Mouse (Mus musculus) layer of hippocampus, adult 9-11 months (tissue): Measurements from ENCODE around the gene Tex14.
A peak's percentile ranks its signal among the peaks of the same experiment; 100 is the strongest.
"Not testable (repeated sequence)": the region's sequence is repeated elsewhere in the genome, so short reads cannot be mapped to it uniquely, and the experiment has no call there.

Experiments
- DNase-seq: peaks from one replicate; pipeline ENCODE4 v3.0.0; 2022

The Tex14 gene

DNA sequence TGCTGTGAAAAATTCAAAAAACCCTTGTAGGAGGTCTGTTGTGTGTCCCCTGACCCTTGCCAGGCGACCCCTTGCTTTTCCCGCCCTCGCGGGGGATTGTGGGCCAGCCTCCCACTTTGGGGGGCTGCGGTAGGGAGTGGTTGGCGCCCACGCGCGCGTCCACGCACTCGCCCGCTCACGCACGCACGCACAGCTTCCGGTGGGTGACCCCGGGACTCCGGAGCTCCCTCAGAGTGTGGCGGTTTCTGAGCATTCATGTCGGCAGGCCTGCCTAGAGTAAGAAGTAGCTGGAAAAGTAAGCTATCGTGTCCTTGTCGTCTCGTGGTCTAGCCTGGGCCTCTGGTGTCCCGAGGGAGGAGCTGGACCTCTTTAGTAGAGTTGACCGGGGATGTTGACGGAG, at the start of gene Tex14, which contains the start of gene Rad51c:
Gene Tex14 (plus strand): TSS at position 190 of the 400 bp plus-strand sequence.
Gene Rad51c (minus strand): TSS at position 79 of the 400 bp plus-strand sequence.
- DNase-seq, result peak; percentile 27

DNA sequence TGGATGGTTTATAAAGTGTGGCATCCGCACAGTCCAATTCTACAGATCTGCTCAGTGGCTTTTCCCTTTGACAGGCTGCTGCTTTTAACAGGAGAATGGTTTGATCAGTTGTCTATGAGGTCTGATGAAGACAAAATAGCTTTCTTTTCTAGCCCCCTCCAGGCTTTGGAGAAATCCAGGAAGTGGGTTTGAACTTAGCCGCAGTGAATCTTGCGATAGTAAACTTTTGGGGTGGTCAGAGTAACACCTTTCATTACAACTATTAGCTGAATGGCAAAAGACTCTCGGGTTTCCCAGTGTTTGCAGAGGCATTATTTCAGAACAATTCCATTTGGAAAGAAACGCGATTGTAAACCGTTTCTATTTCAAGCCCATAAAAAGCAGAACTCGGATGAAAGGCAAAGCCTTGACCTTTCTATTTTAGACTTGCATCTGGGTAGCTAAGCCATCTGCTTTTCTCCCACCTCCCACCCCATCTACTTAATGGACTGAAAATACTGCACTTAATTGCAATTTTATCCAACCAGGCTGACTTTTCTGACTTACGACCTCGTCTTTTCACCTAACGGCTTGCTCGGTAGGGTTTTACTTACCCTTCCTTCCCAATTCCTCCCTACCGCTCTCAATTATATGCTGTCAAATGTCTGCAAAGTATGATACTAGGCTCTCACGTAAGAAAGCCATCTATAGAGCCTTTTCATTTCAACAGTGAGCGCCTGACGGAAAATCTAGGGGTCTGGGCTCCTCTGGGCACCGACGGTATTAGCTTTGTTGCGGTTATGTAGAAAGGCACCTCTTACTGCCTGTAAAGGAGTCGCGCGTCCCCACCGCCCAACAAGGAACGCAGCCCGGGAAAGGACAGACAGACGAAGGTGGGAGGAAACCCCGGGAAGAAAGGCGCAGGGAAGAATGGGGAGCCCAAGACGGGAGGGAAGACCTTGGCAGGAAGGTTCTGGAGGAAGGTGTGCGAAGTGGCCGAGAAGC, 47.3 kb upstream of the Tex14 start:
- no peak for DNase-seq

DNA sequence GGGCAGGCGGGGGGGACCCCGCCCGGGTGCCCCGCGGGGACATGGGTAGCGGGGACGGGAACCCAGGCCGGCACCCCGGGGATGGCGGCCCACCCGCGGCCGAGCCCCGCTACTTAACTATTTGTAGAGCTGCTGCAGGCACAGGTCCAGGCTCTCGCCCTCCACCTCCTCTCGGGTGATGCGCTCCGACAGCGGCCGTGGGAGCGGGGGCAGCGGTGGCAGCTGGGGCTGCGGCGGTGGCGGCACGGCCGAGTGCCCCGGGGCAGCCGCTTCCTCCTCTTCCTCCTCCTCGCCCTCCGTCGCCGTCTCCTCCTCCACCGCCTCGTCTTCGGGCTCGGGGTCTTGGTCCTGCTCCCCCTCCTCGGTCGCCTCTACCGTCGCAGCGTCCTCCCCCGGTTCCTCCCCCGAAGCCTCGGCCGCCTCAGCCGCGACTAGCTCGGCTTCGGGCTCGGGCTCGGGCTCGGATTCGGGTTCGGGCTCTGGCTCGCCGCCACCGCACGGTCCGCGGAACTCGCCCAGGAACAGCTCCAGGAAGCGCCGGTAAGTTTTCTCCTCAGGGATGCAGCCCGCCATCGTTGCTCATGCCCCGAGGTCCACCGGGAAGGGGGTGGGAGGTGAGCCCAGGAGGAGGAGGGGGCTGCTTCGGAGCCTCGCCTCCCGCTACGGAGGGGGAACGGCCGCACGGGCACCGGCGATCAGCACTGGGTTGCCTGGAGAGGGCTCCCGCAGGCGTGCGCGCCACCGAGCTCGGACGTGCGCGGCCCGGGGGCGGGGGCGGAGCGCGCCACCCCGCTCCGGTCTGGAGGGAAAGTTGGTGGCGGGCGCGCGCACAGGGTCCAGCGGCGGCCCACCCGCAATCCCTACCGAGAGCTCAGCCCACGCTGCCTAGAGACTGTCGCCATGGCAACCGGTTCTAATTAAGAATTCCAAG, 46.3 kb upstream of the Tex14 start, which contains the start of gene Ppm1e:
Gene Ppm1e (minus strand): TSS at position 693 of the 931 bp plus-strand sequence.
- peak; percentile 86 for DNase-seq

DNA sequence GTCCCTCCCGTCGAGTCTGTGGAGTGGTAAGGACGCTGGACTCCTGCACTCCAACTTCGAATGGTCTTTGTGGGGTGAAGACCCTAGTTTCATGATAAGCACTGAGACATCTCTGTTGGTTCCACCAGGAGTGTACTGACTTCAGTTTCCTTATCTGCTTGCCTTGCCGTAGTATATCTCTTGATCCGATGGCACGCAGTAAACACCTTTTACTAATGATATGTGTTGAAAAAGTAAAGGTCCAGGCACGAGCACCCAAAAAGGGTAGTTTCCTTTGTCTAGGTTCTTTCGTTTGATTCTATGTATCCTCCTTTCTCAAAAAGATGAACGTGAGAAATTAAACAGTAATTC, 45.6 kb upstream of the Tex14 start:
- no peak for DNase-seq

DNA sequence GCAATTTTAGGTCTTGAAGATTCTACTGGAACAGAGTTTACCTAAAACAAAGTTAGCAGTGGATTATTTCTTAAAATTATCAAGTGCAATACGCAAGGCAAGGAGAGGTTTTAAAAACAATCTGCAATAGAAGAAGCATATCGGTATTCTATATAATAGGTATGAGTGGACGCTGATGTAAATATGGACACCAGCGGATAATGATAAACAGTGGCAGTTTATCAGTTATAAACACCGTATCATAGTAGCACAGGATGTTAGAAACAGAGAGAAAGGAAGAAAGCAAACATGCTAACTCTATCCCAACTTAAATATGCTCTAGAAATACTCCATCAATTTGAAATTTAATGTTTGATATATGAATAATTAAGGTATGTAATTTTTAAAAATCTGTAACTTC, 39.7 kb upstream of the Tex14 start:
- no peak for DNase-seq

DNA sequence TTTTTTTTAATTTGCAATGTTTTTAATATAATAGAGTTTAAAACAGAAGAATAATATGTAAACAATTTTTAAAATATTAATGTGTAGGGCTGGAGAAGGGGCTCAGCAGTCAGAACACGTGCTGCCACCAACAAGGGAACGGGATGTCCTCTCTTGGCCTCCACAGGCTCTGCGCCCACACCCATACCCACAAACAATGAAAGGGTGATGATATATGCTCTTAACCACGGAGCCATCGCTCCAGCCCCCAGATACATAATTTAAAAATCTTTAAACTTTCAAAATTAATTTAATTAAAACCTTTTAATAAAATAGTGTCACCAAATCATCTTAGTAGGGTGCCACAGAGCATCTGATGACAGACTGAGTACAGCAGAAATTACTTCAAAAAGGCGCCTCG, 37.8 kb upstream of the Tex14 start:
- no peak for DNase-seq

DNA sequence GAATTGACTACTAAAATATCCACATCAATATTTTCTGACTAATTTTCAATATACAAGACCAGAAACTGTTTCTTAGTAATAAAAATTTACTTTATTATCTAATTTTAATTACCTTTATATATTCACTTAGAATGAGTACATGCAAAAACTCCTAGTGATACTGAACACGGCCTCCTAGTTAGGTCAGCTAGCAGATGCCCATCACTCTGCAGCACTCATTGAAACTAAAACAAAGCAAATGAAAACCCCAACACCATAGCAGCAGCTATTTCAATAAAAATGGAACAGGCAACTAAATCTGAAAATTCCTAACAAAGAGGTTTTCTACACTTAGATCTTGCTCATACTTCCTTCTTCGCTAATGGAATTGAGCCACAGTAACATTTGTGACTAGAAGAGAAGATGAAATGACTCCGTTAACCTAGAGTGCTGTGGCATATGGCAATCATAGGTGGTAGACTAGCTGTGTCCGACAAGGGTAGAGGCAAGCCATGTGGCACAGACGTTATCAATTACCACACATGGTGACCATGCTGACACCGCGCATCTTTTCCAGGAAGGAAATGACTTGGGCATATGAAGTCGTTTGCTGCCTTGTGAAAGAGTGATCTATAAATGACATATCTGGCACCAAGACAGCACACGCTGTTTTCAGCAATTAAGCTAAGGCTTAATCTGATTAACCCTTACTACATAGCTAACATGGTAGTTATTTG, 36.8 kb upstream of the Tex14 start:
- no peak for DNase-seq

DNA sequence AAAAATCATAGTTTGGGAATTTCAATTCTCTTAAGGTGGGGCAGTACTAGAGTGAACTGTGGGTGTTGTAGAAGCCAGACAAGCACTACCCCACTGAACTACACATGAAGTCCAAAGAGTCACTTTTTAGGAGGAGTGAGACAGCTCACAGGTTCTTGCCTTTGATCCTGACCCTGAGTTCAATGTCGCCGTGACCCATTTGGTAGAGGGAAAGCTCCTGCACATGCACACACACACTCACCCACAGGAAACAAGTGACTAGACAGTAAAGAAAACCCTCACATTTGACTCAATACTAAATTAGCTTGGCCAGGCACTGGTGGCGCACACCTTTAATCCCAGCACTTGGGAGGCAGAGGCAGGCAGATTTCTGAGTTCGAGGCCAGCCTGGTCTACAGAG, 20.3 kb upstream of the Tex14 start:
- DNase-seq, result no peak

DNA sequence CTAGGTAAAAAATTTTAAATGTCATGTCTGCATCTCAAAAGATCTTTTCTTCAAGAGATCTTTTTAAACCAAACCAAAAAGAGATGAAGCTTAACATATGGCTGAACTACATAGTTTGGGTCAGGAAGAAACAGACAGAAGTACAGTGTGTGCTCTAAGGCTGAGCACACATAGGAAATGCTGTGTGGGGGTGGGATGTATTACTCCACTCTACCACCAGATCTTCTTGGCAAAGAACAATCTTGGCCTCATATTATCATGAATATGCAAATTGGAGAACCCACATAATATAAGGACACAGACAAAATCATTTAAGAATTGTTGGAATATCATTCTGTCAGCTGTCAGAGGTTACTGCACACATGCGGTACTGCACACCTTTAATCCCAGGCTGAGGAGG, 19.2 kb upstream of the Tex14 start:
- peak; percentile 53 for DNase-seq

DNA sequence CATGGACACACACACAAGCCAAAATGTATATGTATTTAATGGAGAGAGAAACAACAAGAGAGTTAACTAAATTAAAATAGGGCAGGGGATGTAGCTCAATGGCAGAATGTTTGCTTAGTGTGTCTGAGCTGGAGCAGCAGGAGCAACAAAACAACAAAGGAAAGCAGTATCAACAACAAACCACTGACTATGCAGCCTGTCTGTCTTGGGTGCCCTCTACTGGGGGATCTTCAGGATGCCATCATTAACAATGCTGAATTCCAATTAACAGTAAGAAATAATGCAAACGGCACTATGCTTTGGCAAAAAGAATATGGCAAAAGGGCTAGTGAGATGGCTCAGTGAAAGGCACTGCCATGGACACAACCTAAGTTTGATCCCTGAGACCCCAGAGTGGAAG, 11.0 kb upstream of the Tex14 start:
- DNase-seq, result peak; percentile 47

DNA sequence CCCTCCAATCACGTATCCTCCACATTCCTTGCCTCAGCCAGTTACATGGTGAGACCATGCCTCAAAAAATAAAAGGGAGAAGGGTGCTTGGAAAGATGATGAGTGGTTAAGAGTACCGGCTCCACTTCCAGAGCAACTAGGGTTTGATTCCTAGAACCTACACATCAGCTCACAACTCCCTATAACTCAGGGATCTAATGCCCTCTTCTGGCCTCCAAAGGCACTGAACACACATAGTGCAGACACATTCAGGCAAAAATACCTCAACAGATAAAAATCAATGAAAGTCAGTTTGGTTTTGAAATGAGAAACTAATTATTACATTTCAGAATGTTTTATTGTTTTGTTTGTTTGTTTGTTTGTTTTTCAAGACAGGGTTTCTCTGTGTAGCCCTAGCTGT, 6.5 kb upstream of the Tex14 start:
- no peak for DNase-seq

DNA sequence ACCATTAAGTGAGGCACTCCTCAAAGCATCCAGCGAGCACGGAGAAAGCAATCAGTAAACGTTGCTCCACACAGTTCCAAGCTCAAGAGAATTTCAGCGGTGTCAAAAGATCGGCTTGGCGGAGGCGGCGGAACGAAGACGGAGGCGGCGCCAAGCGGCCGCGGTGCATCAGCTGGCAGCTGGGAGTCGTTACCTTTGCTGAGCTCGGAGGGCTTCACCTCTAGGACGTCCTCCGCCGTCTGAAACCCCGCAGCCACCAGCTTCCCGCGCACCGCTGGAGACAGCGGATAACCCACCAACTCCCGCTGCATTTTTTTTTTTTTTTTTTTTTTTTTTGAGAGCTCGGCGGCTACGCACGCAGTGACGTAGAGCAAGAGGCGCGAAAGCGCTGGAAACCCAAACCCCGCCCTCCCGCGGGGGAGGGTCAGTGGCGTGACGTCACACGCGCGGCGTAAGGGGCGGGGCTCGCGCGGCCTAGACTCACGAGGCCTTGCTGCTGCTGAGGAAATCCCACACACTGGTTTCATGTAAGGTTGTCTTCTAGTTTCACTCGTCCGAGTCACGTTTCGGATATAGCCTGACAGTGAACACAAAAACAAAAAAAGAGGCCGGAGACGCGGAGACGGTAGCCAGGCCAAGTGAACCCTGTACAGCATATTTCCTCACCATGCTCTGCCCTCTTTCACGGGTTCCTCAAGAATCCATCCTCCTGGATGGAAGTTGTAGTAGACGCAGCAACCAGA, 583 bp upstream of the Tex14 start:
- peak; percentile 95 for DNase-seq

DNA sequence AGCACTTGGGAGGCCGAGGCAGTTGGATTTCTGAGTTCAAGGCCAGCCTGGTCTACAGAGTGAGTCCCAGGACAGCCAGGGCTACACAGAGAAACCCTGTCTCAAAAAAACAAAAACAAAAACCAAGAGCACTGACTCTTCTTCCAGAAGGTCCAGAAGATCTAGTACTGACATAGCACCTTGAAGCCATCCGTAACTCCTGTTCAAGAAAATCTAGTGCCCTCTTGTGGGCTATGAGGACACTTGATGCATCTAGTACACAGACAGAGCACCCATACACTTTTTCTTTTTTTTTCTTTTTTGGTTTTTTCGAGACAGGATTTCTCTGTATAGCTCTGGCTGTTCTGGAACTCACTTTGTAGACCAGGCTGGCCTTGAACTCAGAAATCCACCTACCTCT, 8.5 kb downstream of the Tex14 start:
- DNase-seq, result not testable (repeated sequence)

DNA sequence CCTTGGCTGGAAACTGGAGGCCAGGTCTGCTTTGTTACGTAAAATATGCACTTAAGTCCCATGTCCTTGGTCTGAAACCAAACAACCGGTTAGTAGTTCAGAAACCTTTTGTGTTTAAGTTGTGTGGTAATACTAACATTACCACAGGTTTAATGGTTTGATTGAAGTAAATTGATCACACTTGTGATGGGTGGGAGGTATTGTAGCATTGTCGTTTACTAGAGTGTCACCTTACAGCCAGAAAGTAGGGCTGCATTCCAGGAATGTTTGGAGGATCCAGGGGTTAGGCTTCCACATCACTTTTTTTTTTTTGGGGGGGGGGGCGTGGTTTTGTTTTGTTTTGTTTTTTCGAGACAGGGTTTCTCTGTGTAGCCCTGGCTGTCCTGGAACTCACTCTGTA, 11.3 kb downstream of the Tex14 start:
- DNase-seq, result no peak

DNA sequence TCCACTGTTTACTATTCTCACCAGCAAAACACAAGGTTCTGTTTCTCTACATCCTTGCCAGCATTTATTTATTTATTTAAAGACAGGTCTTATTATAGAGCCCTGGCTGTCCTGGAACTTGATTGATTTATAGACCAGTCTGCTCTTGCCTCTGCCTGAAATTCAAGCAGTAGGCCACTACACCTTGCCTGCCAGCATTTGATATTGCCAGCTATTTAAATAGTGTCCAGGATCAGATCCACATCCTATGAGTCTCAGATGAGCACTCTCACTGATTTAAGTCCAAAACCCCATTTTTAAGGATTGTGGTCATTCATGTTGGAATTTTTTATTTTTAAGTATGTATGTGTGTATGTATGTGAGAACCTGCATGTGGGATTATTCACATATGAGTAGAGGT, 16.0 kb downstream of the Tex14 start:
- no peak for DNase-seq

DNA sequence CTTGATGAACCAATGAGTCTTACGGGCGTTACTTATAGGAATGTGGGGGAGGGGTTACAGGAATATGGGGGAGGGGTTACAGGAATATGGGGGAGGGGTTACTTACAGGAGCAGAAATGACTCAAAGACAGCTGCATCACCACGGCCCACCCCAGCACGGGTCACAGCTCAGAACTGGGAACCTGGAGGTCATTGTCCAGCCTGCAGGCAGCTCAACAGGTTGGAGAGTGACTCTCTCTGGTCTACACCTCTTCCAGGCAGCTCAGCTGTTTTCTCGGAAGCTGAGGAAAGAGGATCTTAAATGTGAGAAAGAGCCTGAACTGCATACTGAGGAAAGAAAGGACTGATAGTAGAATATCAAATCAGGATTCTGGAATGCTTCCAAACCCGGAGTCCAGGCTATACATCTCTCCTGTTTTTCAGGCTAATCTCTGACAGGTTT, 16.9 kb downstream of the Tex14 start:
- DNase-seq, result no peak

DNA sequence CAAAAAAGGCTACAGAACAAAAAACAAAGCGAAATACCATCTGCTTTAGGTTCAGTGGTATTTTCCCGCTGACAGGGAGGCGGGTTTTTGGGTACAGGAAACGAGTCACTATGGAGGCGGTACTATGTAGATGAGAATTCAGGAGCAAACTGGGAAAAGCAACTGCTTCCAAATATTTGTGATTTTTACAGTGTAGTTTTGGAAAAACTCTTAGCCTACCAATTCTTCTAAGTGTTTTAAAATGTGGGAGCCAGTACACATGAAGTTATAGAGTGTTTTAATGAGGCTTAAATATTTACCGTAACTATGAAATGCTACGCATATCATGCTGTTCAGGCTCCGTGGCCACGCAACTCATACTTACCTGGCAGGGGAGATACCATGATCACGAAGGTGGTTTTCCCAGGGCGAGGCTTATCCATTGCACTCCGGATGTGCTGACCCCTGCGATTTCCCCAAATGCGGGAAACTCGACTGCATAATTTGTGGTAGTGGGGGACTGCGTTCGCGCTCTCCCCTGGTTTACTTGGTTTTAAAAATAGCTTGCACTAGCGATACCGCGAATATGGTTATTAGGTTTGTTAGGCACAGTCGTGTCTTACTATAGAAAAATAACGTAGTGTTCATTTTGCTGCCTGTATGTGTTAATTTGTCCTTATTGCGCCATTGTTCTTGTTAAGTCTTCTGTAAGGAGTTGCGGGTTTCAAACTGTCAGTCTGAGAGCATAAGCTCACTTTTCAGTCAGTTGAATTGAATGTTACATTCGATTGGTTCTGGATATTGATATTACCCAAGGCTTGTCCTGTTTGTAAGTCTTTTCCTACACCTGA, 17.9 kb downstream of the Tex14 start:
- DNase-seq, result peak; percentile 95

DNA sequence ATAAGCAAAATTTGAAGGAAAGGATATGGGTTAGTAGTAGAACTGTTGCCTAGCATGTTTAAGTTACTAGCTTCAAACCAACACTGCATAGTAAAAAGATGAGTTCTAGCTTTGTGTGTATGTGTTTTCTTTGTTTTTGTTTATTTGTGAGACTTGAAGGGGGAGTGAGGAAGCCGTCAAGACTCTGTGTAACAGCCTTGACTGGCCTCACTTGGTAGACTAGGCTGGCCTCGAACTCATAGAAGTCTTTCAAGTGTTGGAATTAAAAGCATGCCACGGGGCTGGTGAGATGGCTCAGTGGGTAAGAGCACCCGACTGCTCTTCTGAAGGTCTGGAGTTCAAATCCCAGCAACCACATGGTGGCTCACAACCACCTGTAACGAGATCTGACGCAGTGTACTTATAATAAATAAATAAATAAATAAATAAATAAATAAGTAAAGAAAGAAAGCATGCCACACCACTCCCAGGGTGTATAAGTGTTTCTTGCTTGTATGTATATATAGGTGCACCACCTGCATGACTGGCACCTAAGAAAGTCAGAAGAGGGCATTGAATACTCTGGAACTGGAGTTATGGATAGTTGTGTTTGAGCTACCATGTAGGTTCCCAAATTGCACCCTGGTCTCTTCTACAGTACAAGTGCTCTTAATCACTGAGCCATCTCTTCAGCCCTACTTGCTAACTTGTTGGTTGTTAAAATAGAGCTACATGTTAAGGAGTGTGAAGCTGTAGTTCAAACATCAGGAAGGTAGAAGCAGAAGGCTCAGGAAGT, 18.9 kb downstream of the Tex14 start:
- DNase-seq, result no peak

DNA sequence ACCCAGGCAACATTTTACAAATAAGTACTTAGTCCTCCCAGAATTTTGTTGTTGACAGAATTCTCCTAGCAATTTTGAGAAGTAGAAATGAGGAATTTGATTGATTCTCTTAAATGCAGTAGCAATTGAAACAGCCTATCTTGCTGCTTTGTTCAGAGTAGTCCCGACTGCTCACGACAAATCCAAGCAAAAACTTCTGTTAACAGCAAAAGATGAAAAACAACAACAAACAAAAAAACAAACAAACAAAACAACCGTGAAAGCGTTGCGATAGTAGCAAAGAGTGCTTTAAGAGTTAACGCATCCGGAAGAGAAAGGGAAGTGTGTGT, 21.2 kb downstream of the Tex14 start:
- DNase-seq, result no peak
